Mouse (Mus musculus) urinary bladder, adult 18-20 months (tissue): ENCODE results near the gene Gucy2d.

ENCODE experiments used
- DNase-seq, 2 experiments: peaks; one replicate each; pipeline ENCODE4 v3.0.0; 2022; ENCODE audit warnings: low spot score in 2 of 2, mixed read lengths in 2 of 2

Gucy2d gene

DNA sequence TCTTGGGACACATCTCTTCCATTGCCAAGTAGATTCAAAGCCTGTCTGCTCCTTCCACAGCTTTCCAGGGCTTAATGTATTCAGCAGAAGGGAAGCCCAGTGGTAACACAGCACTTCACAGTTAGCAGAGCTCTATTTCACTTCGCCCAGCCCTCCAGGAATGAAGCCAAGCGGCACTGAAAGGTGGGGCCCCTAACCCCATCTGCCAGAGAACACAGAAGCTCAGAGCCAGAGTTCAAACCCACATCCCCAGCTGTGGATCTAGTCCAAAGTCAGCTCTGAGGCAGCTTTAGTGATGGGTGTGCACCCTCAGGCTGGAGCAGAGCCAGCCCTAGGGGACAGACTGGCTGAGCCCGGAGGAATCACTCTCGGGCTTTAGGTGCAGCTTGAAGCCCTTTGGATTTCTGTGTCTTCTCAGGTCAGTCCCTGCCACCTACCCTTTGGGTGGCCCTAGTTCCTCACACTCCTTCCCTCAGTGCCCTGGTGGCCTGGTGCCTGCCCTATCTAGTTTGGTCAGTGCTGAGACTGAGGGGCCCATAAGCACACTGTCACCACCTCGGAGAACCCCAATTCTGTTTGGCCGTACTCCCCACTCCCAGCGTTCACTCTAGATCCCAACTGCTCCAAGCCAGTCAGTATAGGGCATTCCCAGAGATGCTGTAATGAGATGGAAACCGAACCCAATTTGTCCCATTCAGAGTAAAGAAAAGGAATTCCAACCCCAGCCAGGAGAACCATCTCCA, 83.0 kb downstream of the Gucy2d start:
- no peak for DNase-seq

DNA sequence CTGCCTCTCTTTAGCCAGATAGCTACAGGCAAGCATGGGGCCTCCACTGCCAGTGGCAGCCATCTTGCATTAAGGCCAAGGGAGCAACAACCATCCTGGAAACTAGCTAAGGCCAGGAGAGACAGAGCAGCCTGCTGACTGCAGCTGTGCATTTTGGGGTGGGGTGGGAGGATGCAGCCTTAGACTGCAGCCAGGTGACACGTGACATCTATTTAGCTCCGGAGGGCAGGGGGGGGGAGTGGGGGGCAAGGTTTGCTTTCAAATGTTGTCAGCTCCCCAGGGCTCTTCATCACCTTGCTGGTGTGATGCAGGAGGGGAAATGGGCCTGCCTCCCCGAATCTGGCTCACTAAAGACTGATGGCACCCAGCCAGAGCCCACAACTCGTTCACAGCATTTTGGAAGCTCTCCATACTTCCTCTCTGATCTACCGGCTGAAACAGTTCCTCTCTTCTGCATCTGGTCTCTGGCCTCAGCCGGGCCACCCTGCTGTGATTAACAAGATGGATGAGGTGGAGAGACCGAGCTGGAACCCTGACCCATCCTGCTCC, 83.7 kb downstream of the Gucy2d start:
- no peak for DNase-seq

- DNase-seq, result no peak
Observed at GRCm38 (mm10) chr7:98524401-98524800, 84.2 kb downstream of the Gucy2d start.

DNA sequence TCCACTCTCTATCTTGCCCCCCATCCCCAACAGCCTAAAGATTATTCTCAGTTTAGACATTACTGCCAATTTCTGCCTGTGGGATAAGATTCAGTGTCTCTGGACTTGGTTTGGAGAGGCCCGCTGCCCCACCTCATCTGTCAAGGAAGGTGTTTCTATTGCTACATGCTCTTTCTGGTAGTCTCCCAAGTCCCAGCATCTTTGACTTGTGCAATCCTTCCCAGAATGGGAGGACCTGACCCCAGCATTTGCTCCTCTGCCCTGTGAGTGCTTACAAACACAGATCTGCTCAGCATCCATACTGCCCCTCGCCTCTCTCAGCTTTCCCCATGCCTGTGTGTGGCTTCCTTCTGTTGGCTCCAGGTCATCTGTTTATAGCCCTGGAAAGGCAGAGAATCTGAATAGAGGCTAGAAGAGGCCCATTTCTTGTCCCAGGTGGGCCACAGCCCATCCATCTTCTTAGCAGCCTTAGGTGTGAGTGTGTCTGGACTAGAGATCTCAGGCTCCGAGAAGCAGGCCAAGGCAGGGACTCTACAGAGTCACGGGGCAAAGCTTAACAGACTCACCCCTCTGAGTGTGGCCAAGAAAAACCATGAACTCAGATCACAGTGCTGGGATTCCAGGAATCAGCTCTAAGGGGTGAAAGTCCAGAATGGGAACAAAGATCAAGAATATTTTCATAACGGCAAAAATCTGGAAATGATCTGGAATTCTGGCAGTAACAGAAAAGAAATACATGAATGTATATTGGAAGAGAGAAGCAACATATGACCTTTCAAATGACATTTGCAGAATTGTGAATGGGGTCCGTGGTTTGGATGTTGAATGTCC, 84.9 kb downstream of the Gucy2d start:
- no peak for DNase-seq
